Mouse (Mus musculus) hindbrain, embryonic 12.5 days (tissue): ENCODE measurements around the gene Lyl1. TPM values are rescaled to one million over a fixed set of nuclear protein-coding genes. Genes with fewer than 3 reads are reported as not detected.

Experiments
- ATAC-seq: fragments of 200-750 bp; cut with Nextera tagmentation; 2 replicates; pipeline ENCODE4 v1.8.0; 2017; ENCODE audit warnings: moderate TSS enrichment; ENCODE audit not compliant: low FRiP score
- H3K27ac ChIP-seq: fragments of 300-500 bp; sonication (generic); 2 replicates; pipeline ENCODE4 v1.5.1; 2016; ENCODE audit warnings: mild to moderate bottlenecking
- H3K27me3 ChIP-seq: fragments of 300-500 bp; sonication (generic); 2 replicates; pipeline ENCODE4 v1.6.1; 2016; ENCODE audit warnings: mild to moderate bottlenecking
- H3K36me3 ChIP-seq: fragments of 300-500 bp; sonication (generic); 2 replicates; pipeline ENCODE4 v1.6.1; 2016; ENCODE audit warnings: mild to moderate bottlenecking
- H3K4me1 ChIP-seq: fragments of 300-500 bp; sonication (generic); 2 replicates; pipeline ENCODE4 v1.6.1; 2016
- H3K4me2 ChIP-seq: fragments of 300-500 bp; sonication (generic); replicated peaks from 2 replicates; pipeline ENCODE4 v1.6.1; 2016; ENCODE audit warnings: mild to moderate bottlenecking
- H3K4me3 ChIP-seq: fragments of 300-500 bp; sonication (generic); 2 replicates; pipeline ENCODE4 v1.5.1; 2016; ENCODE audit warnings: mild to moderate bottlenecking
- H3K9ac ChIP-seq: fragments of 300-500 bp; sonication (generic); 2 replicates; pipeline ENCODE4 v1.6.1; 2016; ENCODE audit warnings: mild to moderate bottlenecking, moderate library complexity
- H3K9me3 ChIP-seq: fragments of 300-500 bp; sonication (generic); replicated peaks from 2 replicates; pipeline ENCODE4 v1.6.1; 2016; ENCODE audit warnings: mild to moderate bottlenecking
- WGBS: fragments of 180-500 bp; shearing (Covaris S2); methylation state at CpG from one replicate; pipeline ENCODE4 v1.1.7; 2016; 5-methylcytosine and 5-hydroxymethylcytosine counted together
- polyA plus RNA-seq: library from polyadenylated mRNA; unstranded; fragments of >200 nt; fragmentation: Nextera tagmentation; extraction: Ambion mirVana; gene quantifications from 2 replicates; pipeline ENCODE4 v1.2.1, GENCODE M21; 2016

Lyl1 gene
- polyA plus RNA-seq, 1 experiment from 2014 or later = 4.6 TPM

GRCm38 (mm10) chr8:84718476-84718875, 17.2 kb downstream of the Lyl1 start:
- Histone ChIP-seq H3K4me1 (peaks cover 50% of the 10 kb centered on the region), H3K9ac (no peak overlapping the region), H3K27ac (no peak overlapping the region), H3K9me3 (no peaks in the 10 kb centered on the region), H3K36me3 (peaks cover 6% of the 10 kb centered on the region; the same call in 1 of the 2 replicates), H3K27me3 (peaks cover 90% of the 10 kb centered on the region), H3K4me2 (no peak overlapping the region), H3K4me3 (no peak overlapping the region)
- WGBS = 77% methylated on average over 5 of the region's 5 CpGs
- ATAC-seq = no peak

- ATAC-seq = no peak
Measured at GRCm38 (mm10) chr8:84718959-84719690, 17.9 kb downstream of the Lyl1 start.

GRCm38 (mm10) chr8:84722530-84722849, 21.2 kb downstream of the Lyl1 start:
- Histone ChIP-seq H3K27ac (peak overlapping the region; percentile 92), H3K27me3 (peaks cover 72% of the 10 kb centered on the region), H3K4me2 (peak overlapping the region; percentile 28), H3K9me3 (no peaks in the 10 kb centered on the region), H3K9ac (peak overlapping the region; percentile 50), H3K36me3 (peaks cover 6% of the 10 kb centered on the region; the same call in 1 of the 2 replicates), H3K4me3 (no peak overlapping the region), H3K4me1 (peaks cover 50% of the 10 kb centered on the region)
- WGBS = 69% methylated on average over 6 of the region's 6 CpGs
- no peak for ATAC-seq

More at GRCm38 (mm10) chr8:84718959-84719690, 17.9 kb downstream of the Lyl1 start:
- WGBS = 82% methylated on average over 5 of the region's 5 CpGs
- no peak overlapping the region for H3K4me2 ChIP-seq
- peaks cover 88% of the 10 kb centered on the region for H3K27me3 ChIP-seq
- peaks cover 50% of the 10 kb centered on the region for H3K4me1 ChIP-seq
- H3K36me3 ChIP-seq = peaks cover 6% of the 10 kb centered on the region; the same call in 1 of the 2 replicates
- H3K4me3 ChIP-seq = no peak overlapping the region
- no peak overlapping the region for H3K9ac ChIP-seq
- H3K27ac ChIP-seq = no peak overlapping the region
- no peaks in the 10 kb centered on the region for H3K9me3 ChIP-seq

- Histone ChIP-seq H3K4me2 (peak within 1 kb of the TSS; percentile 28), H3K36me3 (peaks cover 6% of the 10 kb centered on the region; the same call in 1 of the 2 replicates), H3K9me3 (no peaks in the 10 kb centered on the region), H3K4me3 (no peak within 1 kb of the TSS), H3K4me1 (peaks cover 52% of the 10 kb centered on the region), H3K27ac (peak within 1 kb of the TSS; percentile 92), H3K9ac (peak within 1 kb of the TSS; percentile 50), H3K27me3 (peaks cover 67% of the 10 kb centered on the region)
- peak; percentile 63 for ATAC-seq
- 17% methylated on average over 10 of the region's 10 CpGs for WGBS
Measured at GRCm38 (mm10) chr8:84722850-84723570, 21.8 kb downstream of the Lyl1 start, which contains the start of gene G430095P16Rik. G430095P16Rik (plus strand) TSS chr8:84723007.

GRCm38 (mm10) chr8:84723571-84723900, 22.3 kb downstream of the Lyl1 start:
- ATAC-seq = peak; percentile 4; the same call in 1 of the 2 replicates
- no peaks in the 10 kb centered on the region for H3K9me3 ChIP-seq
- H3K4me1 ChIP-seq = peaks cover 57% of the 10 kb centered on the region
- H3K27me3 ChIP-seq = peaks cover 61% of the 10 kb centered on the region
- H3K4me3 ChIP-seq = no peak overlapping the region
- H3K27ac ChIP-seq = peak overlapping the region; percentile 92
- H3K9ac ChIP-seq = peak overlapping the region; percentile 50
- 31% methylated on average over 7 of the region's 7 CpGs for WGBS
- peak overlapping the region; percentile 28 for H3K4me2 ChIP-seq
- peaks cover 6% of the 10 kb centered on the region; the same call in 1 of the 2 replicates for H3K36me3 ChIP-seq

GRCm38 (mm10) chr8:84724683-84725082, 23.4 kb downstream of the Lyl1 start:
- H3K27ac ChIP-seq = 0 out of 2 replicates have a peak overlapping the region, but pooled peaks have one; percentile 92
- H3K4me1 ChIP-seq = peaks cover 60% of the 10 kb centered on the region
- H3K9ac ChIP-seq = no peak overlapping the region
- H3K4me3 ChIP-seq = no peak overlapping the region
- H3K36me3 ChIP-seq = peaks cover 6% of the 10 kb centered on the region; the same call in 1 of the 2 replicates
- no peaks in the 10 kb centered on the region for H3K9me3 ChIP-seq
- WGBS = 46% methylated on average over 9 of the region's 9 CpGs
- peaks cover 50% of the 10 kb centered on the region for H3K27me3 ChIP-seq
- no peak overlapping the region for H3K4me2 ChIP-seq
- no peak for ATAC-seq

GRCm38 (mm10) chr8:84725246-84725940, 24.1 kb downstream of the Lyl1 start:
- Histone ChIP-seq H3K9ac (no peak overlapping the region), H3K27ac (peak overlapping the region; percentile 49), H3K9me3 (no peaks in the 10 kb centered on the region), H3K4me2 (no peak overlapping the region), H3K4me3 (no peak overlapping the region), H3K36me3 (peaks cover under 1% of the 10 kb centered on the region; the same call in 1 of the 2 replicates), H3K27me3 (peaks cover 43% of the 10 kb centered on the region), H3K4me1 (peaks cover 64% of the 10 kb centered on the region)
- no peak for ATAC-seq
- 61% methylated on average over 10 of the region's 10 CpGs for WGBS

GRCm38 (mm10) chr8:84725941-84726259, 24.6 kb downstream of the Lyl1 start:
- Histone ChIP-seq H3K4me3 (no peak overlapping the region), H3K4me1 (peaks cover 69% of the 10 kb centered on the region), H3K27me3 (peaks cover 38% of the 10 kb centered on the region), H3K9ac (no peak overlapping the region), H3K36me3 (no peaks in the 10 kb centered on the region; the same call in 1 of the 2 replicates), H3K4me2 (no peak overlapping the region), H3K27ac (peak overlapping the region; percentile 49), H3K9me3 (no peaks in the 10 kb centered on the region)
- 20% methylated on average over 3 of the region's 3 CpGs for WGBS
- no peak for ATAC-seq

GRCm38 (mm10) chr8:84728474-84728873, 27.2 kb downstream of the Lyl1 start:
- ATAC-seq = peak; percentile 80
- Histone ChIP-seq H3K4me1 (peaks cover 73% of the 10 kb centered on the region), H3K36me3 (no peaks in the 10 kb centered on the region), H3K9me3 (no peaks in the 10 kb centered on the region), H3K9ac (no peak overlapping the region), H3K4me2 (no peak overlapping the region), H3K27me3 (peaks cover 33% of the 10 kb centered on the region; the same call in 1 of the 2 replicates), H3K27ac (peak overlapping the region; percentile 58), H3K4me3 (no peak overlapping the region)
- 65% methylated on average over 3 of the region's 3 CpGs for WGBS

- H3K4me1 ChIP-seq = peaks cover 61% of the 10 kb centered on the region
- H3K4me3 ChIP-seq = no peak overlapping the region
- peaks cover 37% of the 10 kb centered on the region for H3K27me3 ChIP-seq
- H3K9me3 ChIP-seq = no peaks in the 10 kb centered on the region
- no peaks in the 10 kb centered on the region for H3K36me3 ChIP-seq
- ATAC-seq = no peak
- H3K27ac ChIP-seq = peak overlapping the region; percentile 87
- no peak overlapping the region for H3K9ac ChIP-seq
- WGBS = 93% methylated on average over 16 of the region's 16 CpGs
- no peak overlapping the region for H3K4me2 ChIP-seq
Measured at GRCm38 (mm10) chr8:84729921-84730362, 28.7 kb downstream of the Lyl1 start.

GRCm38 (mm10) chr8:84730541-84731370, 29.5 kb downstream of the Lyl1 start:
- H3K4me1 ChIP-seq = peaks cover 53% of the 10 kb centered on the region
- 39% methylated on average over 9 of the region's 9 CpGs for WGBS
- peak overlapping the region; percentile 87 for H3K27ac ChIP-seq
- peak; percentile 36; the same call in 1 of the 2 replicates for ATAC-seq
- no peak overlapping the region for H3K4me3 ChIP-seq
- H3K9me3 ChIP-seq = no peaks in the 10 kb centered on the region
- 0 out of 2 replicates have a peak overlapping the region, but pooled peaks have one; percentile 20 for H3K9ac ChIP-seq
- no peak overlapping the region for H3K4me2 ChIP-seq
- H3K27me3 ChIP-seq = peaks cover 44% of the 10 kb centered on the region
- H3K36me3 ChIP-seq = no peaks in the 10 kb centered on the region
